Comparison of ENCODE assay signal across 19 mouse cellular contexts in the genomic region with DNA sequence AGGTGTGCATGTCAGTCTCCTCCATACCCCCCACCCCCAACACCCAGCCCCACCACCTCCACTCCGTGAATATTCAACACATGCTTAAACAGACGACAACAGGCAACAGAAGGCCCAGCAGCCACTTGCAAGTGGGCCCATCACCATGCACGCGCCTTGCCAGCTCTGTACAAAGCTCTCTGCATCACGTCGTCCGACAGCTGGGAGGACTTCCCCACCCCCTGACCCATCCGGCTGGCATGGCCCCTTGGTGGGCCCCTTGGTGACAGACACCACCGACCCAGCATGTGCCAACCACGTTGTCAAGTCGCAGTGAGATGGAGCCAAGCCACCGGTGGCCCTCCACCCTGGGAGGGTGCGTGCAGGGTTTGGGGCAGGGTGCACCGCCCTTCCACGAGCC.
A peak's percentile ranks its signal among the peaks of the same experiment; 100 is the strongest.
DNase-seq lines count a peak whose midpoint lies in the region; ATAC-seq lines count a peak whose summit lies in the region.
"Had no signal": no experiment of that assay in that cellular context is flagged by ENCODE, and none has a peak within 500 bp of the region (broad histone marks: within the 10 kb centered on the region; RNA-seq: fewer than 3 reads in every experiment).

No protein-coding gene starts in this region.

- peak overlapping the region; percentile 76 for H3K27ac ChIP-seq in hindbrain, embryonic 12.5 days
- peak overlapping the region; percentile 78 for H3K27ac ChIP-seq in neural tube, embryonic 13.5 days (replicated peaks)
- H3K27ac ChIP-seq: embryonic facial prominence, embryonic 13.5 days; liver, embryonic 12.5 days had no signal

- 58% methylated on average over 15 of the region's 15 CpGs for WGBS in hindbrain, embryonic 12.5 days
- 37% methylated on average over 15 of the region's 15 CpGs for WGBS in neural tube, embryonic 13.5 days

- no peaks in the 10 kb centered on the region for H3K9me3 ChIP-seq in hindbrain, embryonic 12.5 days (replicated peaks)
- no peaks in the 10 kb centered on the region for H3K9me3 ChIP-seq in neural tube, embryonic 13.5 days
- H3K9me3 ChIP-seq: embryonic facial prominence, embryonic 13.5 days; G1E; liver, embryonic 12.5 days had no signal

- no peak overlapping the region for H3K9ac ChIP-seq in hindbrain, embryonic 12.5 days
- no peak overlapping the region for H3K9ac ChIP-seq in neural tube, embryonic 13.5 days
- H3K9ac ChIP-seq: embryonic facial prominence, embryonic 13.5 days; liver, embryonic 12.5 days had no signal

- H3K36me3 ChIP-seq in hindbrain, embryonic 12.5 days = no peaks in the 10 kb centered on the region
- no peaks in the 10 kb centered on the region for H3K36me3 ChIP-seq in neural tube, embryonic 13.5 days
- H3K36me3 ChIP-seq: embryonic facial prominence, embryonic 13.5 days; G1E; liver, embryonic 12.5 days had no signal

- peak; percentile 44; the same call in 1 of the 2 replicates for ATAC-seq in hindbrain, embryonic 12.5 days (ENCODE audit: low FRiP score)
- ATAC-seq in neural tube, embryonic 13.5 days (ENCODE audit: low read depth) = peak; percentile 37; the same call in 1 of the 2 replicates
- ATAC-seq: intestine, postnatal 0 days; liver, embryonic 12.5 days had no signal

- H3K4me3 ChIP-seq in hindbrain, embryonic 12.5 days = no peak overlapping the region
- H3K4me3 ChIP-seq in neural tube, embryonic 13.5 days = no peak overlapping the region
- H3K4me3 ChIP-seq: embryonic facial prominence, embryonic 13.5 days; liver, embryonic 12.5 days had no signal

- H3K4me1 ChIP-seq in hindbrain, embryonic 12.5 days = peaks cover 56% of the 10 kb centered on the region
- H3K4me1 ChIP-seq in neural tube, embryonic 13.5 days (replicated peaks) = peaks cover 75% of the 10 kb centered on the region

- no peak overlapping the region for H3K4me2 ChIP-seq in hindbrain, embryonic 12.5 days (replicated peaks)
- peak overlapping the region; percentile 16; the same call in 1 of the 2 replicates for H3K4me2 ChIP-seq in neural tube, embryonic 13.5 days
- H3K4me2 ChIP-seq: embryonic facial prominence, embryonic 13.5 days; liver, embryonic 12.5 days had no signal

- peak; percentile 21 for DNase-seq in layer of hippocampus, adult 11-12 months (ENCODE audit: low spot score)
- DNase-seq in layer of hippocampus, adult 9-10 months (ENCODE audit: low spot score) = no peak
- DNase-seq in right cerebral cortex, postnatal 10 days (ENCODE audit: low spot score in 2 of 2) = peak; percentile 63 to 81
- no peak for DNase-seq in right cerebral cortex, adult 2 months (ENCODE audit: low spot score in 2 of 2)
- DNase-seq in adrenal gland, adult (ENCODE audit: inconsistent age in 2 of 2, low spot score in 1 of 2) = no peak
- DNase-seq in gastrocnemius, postnatal 4 days (ENCODE audit: low spot score in 2 of 2) = no peak
- DNase-seq: adrenal gland, postnatal 14 days; cerebellum, postnatal 25 days; heart, adult 11 months; heart, postnatal 14 days; kidney, postnatal 25 days; lung, postnatal 10 days; thymus, postnatal 14 days had no signal

- no peaks in the 10 kb centered on the region for H3K27me3 ChIP-seq in hindbrain, embryonic 12.5 days
- no peaks in the 10 kb centered on the region; the same call in none of the 2 replicates for H3K27me3 ChIP-seq in neural tube, embryonic 13.5 days

Comparison
In these comparisons a context has a peak if more than half of its experiments do, and no peak if none do; other contexts are left out.
1. DNase-seq: peak in layer of hippocampus, adult 11-12 months (single experiment) and right cerebral cortex, postnatal 10 days (2 of 2); none in layer of hippocampus, adult 9-10 months (single experiment), right cerebral cortex, adult 2 months (0 of 2), adrenal gland, adult (0 of 2) and gastrocnemius, postnatal 4 days (0 of 2).